Mouse (Mus musculus) liver, embryonic 12.5 days (tissue): Measurements from ENCODE around the gene Prr7. TPM values are rescaled to one million over a fixed set of nuclear protein-coding genes. Genes with fewer than 3 reads are reported as not detected.

Experiments used
- ATAC-seq: fragments of 200-750 bp; cut with Nextera tagmentation; 2 replicates; pipeline ENCODE4 v1.8.0; 2017; ENCODE audit warnings: moderate number of reproducible peaks, mild to moderate bottlenecking, moderate library complexity
- H3K27ac ChIP-seq: fragments of 300-500 bp; sonication (generic); 2 replicates; pipeline ENCODE4 v1.5.1; 2016; ENCODE audit warnings: mild to moderate bottlenecking
- H3K27me3 ChIP-seq: fragments of 300-500 bp; sonication (generic); replicated peaks from 2 replicates; pipeline ENCODE4 v1.6.1; 2016; ENCODE audit warnings: mild to moderate bottlenecking, moderate library complexity
- H3K36me3 ChIP-seq: fragments of 300-500 bp; sonication (generic); 2 replicates; pipeline ENCODE4 v1.6.1; 2016; ENCODE audit warnings: mild to moderate bottlenecking, moderate library complexity
- H3K4me1 ChIP-seq: fragments of 300-500 bp; sonication (generic); 2 replicates; pipeline ENCODE4 v1.6.1; 2016
- H3K4me2 ChIP-seq: fragments of 300-500 bp; sonication (generic); 2 replicates; pipeline ENCODE4 v1.6.1; 2016; ENCODE audit warnings: mild to moderate bottlenecking, moderate library complexity
- H3K4me3 ChIP-seq: fragments of 300-500 bp; sonication (generic); 2 replicates; pipeline ENCODE4 v1.5.1; 2016; ENCODE audit warnings: mild to moderate bottlenecking, moderate library complexity
- H3K9ac ChIP-seq: fragments of 300-500 bp; sonication (generic); 2 replicates; pipeline ENCODE4 v1.6.1; 2016; ENCODE audit warnings: mild to moderate bottlenecking, moderate library complexity
- H3K9me3 ChIP-seq: fragments of 300-500 bp; sonication (generic); replicated peaks from 2 replicates; pipeline ENCODE4 v1.6.1; 2016; ENCODE audit warnings: mild to moderate bottlenecking, moderate library complexity
- WGBS: fragments of 180-500 bp; shearing (Covaris S2); methylation state at CpG from one replicate; pipeline ENCODE4 v1.1.7; 2016; ENCODE audit not compliant: insufficient replicate concordance; 5-methylcytosine and 5-hydroxymethylcytosine counted together
- microRNA-seq: library from miRNA; unstranded; fragments of <30 nt; microRNA quantifications from one replicate; pipeline ENCODE4, GENCODE M21; 2017
- polyA plus RNA-seq: library from polyadenylated mRNA; unstranded; fragments of >200 nt; fragmentation: Nextera tagmentation; extraction: Ambion mirVana; gene quantifications from 2 replicates; pipeline ENCODE4 v1.2.1, GENCODE M21; 2016

The Prr7 gene
- polyA plus RNA-seq, 1 experiment from 2014 or later = not detected

- peak; percentile 30; the same call in 1 of the 2 replicates for ATAC-seq
- peaks cover 16% of the 10 kb centered on the region for H3K36me3 ChIP-seq
- H3K27me3 ChIP-seq = peaks cover 18% of the 10 kb centered on the region
- peak overlapping the region; percentile 77 for H3K27ac ChIP-seq
- no peaks in the 10 kb centered on the region for H3K9me3 ChIP-seq
- peak overlapping the region; percentile 80 for H3K4me3 ChIP-seq
- WGBS = 6% methylated on average over 25 of the region's 25 CpGs
- peaks cover 61% of the 10 kb centered on the region for H3K4me1 ChIP-seq
- H3K9ac ChIP-seq = peak overlapping the region; percentile 80
- H3K4me2 ChIP-seq = peak overlapping the region; percentile 99
Measured at GRCm38 (mm10) chr13:55512379-55513031, 48.4 kb downstream of the Prr7 start.

- Histone ChIP-seq H3K4me1 (peaks cover 54% of the 10 kb centered on the region), H3K4me2 (peak within 1 kb of the TSS; percentile 99), H3K36me3 (peaks cover 8% of the 10 kb centered on the region), H3K9ac (peak within 1 kb of the TSS; percentile 80), H3K27ac (peak within 1 kb of the TSS; percentile 77), H3K4me3 (peak within 1 kb of the TSS; percentile 80), H3K27me3 (peaks cover 23% of the 10 kb centered on the region), H3K9me3 (no peaks in the 10 kb centered on the region)
- ATAC-seq = peak; percentile 66
- under 1% methylated on average over 55 of the region's 55 CpGs for WGBS
Measured at GRCm38 (mm10) chr13:55513111-55513748, 49.2 kb downstream of the Prr7 start, which contains the start of gene Pdlim7. Gene Pdlim7, minus strand, starts transcription at chr13:55513676.

- ATAC-seq = no peak
- Histone ChIP-seq H3K4me3 (peak overlapping the region; percentile 80), H3K9me3 (no peaks in the 10 kb centered on the region), H3K36me3 (peaks cover 2% of the 10 kb centered on the region), H3K27me3 (peaks cover 23% of the 10 kb centered on the region), H3K4me2 (peak overlapping the region; percentile 99), H3K9ac (peak overlapping the region; percentile 80; the same call in 1 of the 2 replicates), H3K4me1 (peaks cover 48% of the 10 kb centered on the region), H3K27ac (no peak overlapping the region)
- WGBS = 25% methylated on average over 9 of the region's 9 CpGs
Measured at GRCm38 (mm10) chr13:55513828-55514227, 49.8 kb downstream of the Prr7 start.

GRCm38 (mm10) chr13:55516955-55517354 lies 52.9 kb downstream of the Prr7 start:
- Histone ChIP-seq H3K4me2 (no peak overlapping the region), H3K27ac (no peak overlapping the region), H3K27me3 (peaks cover 26% of the 10 kb centered on the region), H3K36me3 (no peaks in the 10 kb centered on the region), H3K4me3 (no peak overlapping the region), H3K4me1 (peaks cover 20% of the 10 kb centered on the region), H3K9me3 (no peaks in the 10 kb centered on the region), H3K9ac (no peak overlapping the region)
- ATAC-seq = no peak
- WGBS = 3% methylated on average over 5 of the region's 5 CpGs

GRCm38 (mm10) chr13:55519606-55520005 lies 55.5 kb downstream of the Prr7 start:
- Histone ChIP-seq H3K4me3 (no peak overlapping the region), H3K36me3 (peaks cover 6% of the 10 kb centered on the region; the same call in 1 of the 2 replicates), H3K27me3 (peaks cover 19% of the 10 kb centered on the region), H3K9me3 (no peaks in the 10 kb centered on the region), H3K27ac (no peak overlapping the region), H3K4me1 (0 out of 2 replicates have a peak, but pooled peaks cover 14% of the 10 kb centered on the region), H3K9ac (no peak overlapping the region), H3K4me2 (no peak overlapping the region)
- ATAC-seq = no peak
- WGBS = 52% methylated on average over 4 of the region's 4 CpGs

- Histone ChIP-seq H3K27ac (no peak overlapping the region), H3K9ac (no peak overlapping the region)
- 69% methylated on average over 8 of the region's 8 CpGs for WGBS
Measured at GRCm38 (mm10) chr13:55522730-55523129, 58.7 kb downstream of the Prr7 start.

More at GRCm38 (mm10) chr13:55522730-55523129, 58.7 kb downstream of the Prr7 start:
- Histone ChIP-seq H3K4me1 (peaks cover 22% of the 10 kb centered on the region), H3K36me3 (peaks cover 6% of the 10 kb centered on the region; the same call in 1 of the 2 replicates), H3K9me3 (no peaks in the 10 kb centered on the region), H3K4me2 (no peak overlapping the region), H3K4me3 (no peak overlapping the region), H3K27me3 (peaks cover 6% of the 10 kb centered on the region; the same call in 1 of the 2 replicates)
- no peak; the same call in 1 of the 2 replicates for ATAC-seq

Small RNA genes lying within 50 kb of the gene (microRNA-seq; reads per million reads assigned to microRNA genes)
- gene Mir6943 = not detected
- 15.5 reads per million, percentile 28 among the genes with 10 or more reads in this experiment for gene Mir6944
- gene Mir6945 = not detected

Other genes with a start within 250 kb of the Prr7 start
- gene Prelid1, start 143.8 kb upstream of the Prr7 start, polyA plus RNA-seq = 290 and 318 TPM in 2 replicates
- 57.6 and 64.1 TPM in 2 replicates for gene Rab24, start 142.3 kb upstream of the Prr7 start, polyA plus RNA-seq
- 18.5 and 19.7 TPM in 2 replicates for gene Mxd3, start 134.4 kb upstream of the Prr7 start, polyA plus RNA-seq
- gene Lman2, start 101.5 kb upstream of the Prr7 start, polyA plus RNA-seq = 85.4 and 87.9 TPM in 2 replicates
- 1.9 and 2.5 TPM in 2 replicates for gene Rgs14, start 94.5 kb upstream of the Prr7 start, polyA plus RNA-seq
- gene Slc34a1, start 66.1 kb upstream of the Prr7 start, polyA plus RNA-seq = not detected in 2 replicates
- not detected in 2 replicates for gene Pfn3, start 49.0 kb upstream of the Prr7 start, polyA plus RNA-seq
- 55.9 and 57.0 TPM in 2 replicates for gene F12, start 37.5 kb upstream of the Prr7 start, polyA plus RNA-seq
- gene Grk6, start 19.2 kb upstream of the Prr7 start, polyA plus RNA-seq = 44.1 and 44.6 TPM in 2 replicates
- 24.2 and 27.0 TPM in 2 replicates for gene Dbn1, start 23.8 kb downstream of the Prr7 start, polyA plus RNA-seq
- gene Pdlim7, start 49.4 kb downstream of the Prr7 start, polyA plus RNA-seq = 44.3 and 45.2 TPM in 2 replicates
- gene Dok3, start 65.0 kb downstream of the Prr7 start, polyA plus RNA-seq = 3.4 and 4.4 TPM in 2 replicates
- 40.2 and 42.0 TPM in 2 replicates for gene Ddx41, start 72.4 kb downstream of the Prr7 start, polyA plus RNA-seq
- gene Fam193b, start 106.9 kb downstream of the Prr7 start, polyA plus RNA-seq = 15.9 and 17.5 TPM in 2 replicates
- 73.8 and 75.8 TPM in 2 replicates for gene Tmed9, start 109.5 kb downstream of the Prr7 start, polyA plus RNA-seq
- 10.6 and 11.3 TPM in 2 replicates for gene B4galt7, start 135.6 kb downstream of the Prr7 start, polyA plus RNA-seq
- gene Caml, start 158.7 kb downstream of the Prr7 start, polyA plus RNA-seq = 19.1 and 20.9 TPM in 2 replicates
- gene Ddx46, start 170.8 kb downstream of the Prr7 start, polyA plus RNA-seq = 28.2 and 30.2 TPM in 2 replicates
- 22.8 and 23.2 TPM in 2 replicates for gene B230219D22Rik, start 228.9 kb downstream of the Prr7 start, polyA plus RNA-seq